Mouse (Mus musculus): ENCODE results near the gene Psme1. TPM values are rescaled to one million over a fixed set of nuclear protein-coding genes. Genes with fewer than 3 reads are reported as not detected.

Psme1 gene
- total RNA-seq, 1 experiment = 32.8 TPM

- no peak for TF ChIP-seq MAFK (IDR thresholded peaks at IDR 0.05; ENCODE audit: insufficient read depth, low read depth, low read length)
- no peak for TF ChIP-seq ZC3H11A (IDR thresholded peaks at IDR 0.05; ENCODE audit: borderline replicate concordance, low read depth, low read length)
- no peak for TF ChIP-seq HCFC1 (IDR thresholded peaks at IDR 0.05; ENCODE audit: borderline replicate concordance, insufficient read depth, low read length)
- TF ChIP-seq CHD2 (IDR thresholded peaks at IDR 0.05; ENCODE audit: low read depth, low read length) = no peak
- no peak for TF ChIP-seq ZNF384 (IDR thresholded peaks at IDR 0.05; ENCODE audit: low read depth, low read length)
- no peak overlapping the region for H3K27ac ChIP-seq (ENCODE audit: insufficient read depth, low read depth, low read length, poor library complexity, severe bottlenecking)
- H3K36me3 ChIP-seq (ENCODE audit: control insufficient read depth, insufficient read depth, low read length, poor library complexity, severe bottlenecking) = peaks cover 27% of the 10 kb centered on the region
- DNase-seq (ENCODE audit: low read depth, low spot score) = no peak
- H3K4me1 ChIP-seq (ENCODE audit: control insufficient read depth in 2 of 2, insufficient read depth in 2 of 2, low read length in 2 of 2, poor library complexity in 1 of 2) = peaks cover 7 to 21% of the 10 kb centered on the region in 2 experiments; a peak in 3 of 4 replicates
- peak overlapping the region; percentile 81 for H3K9ac ChIP-seq (ENCODE audit: insufficient read depth, low read depth, low read length, poor library complexity, severe bottlenecking)
- H3K9me3 ChIP-seq (ENCODE audit: control insufficient read depth, insufficient read depth, low read depth, low read length) = no peaks in the 10 kb centered on the region
- peak overlapping the region; percentile 71 to 75 for H3K4me3 ChIP-seq (ENCODE audit: insufficient read depth in 1 of 2, low read depth in 1 of 2, low read length in 2 of 2, poor library complexity in 1 of 2, severe bottlenecking in 1 of 2)
- in situ Hi-C loops (cut with MboI; ENCODE audit: low sequenced_read_pairs in 2 of 2, unreplicated experiment in 2 of 2) = loop anchor here in 1 of 2 experiments (5.0 kb wide), 1 partner anchor 51 kb away; the partner anchor contains the start of genes Psme2 and Rnf31
Observed at GRCm38 (mm10) chr14:55540787-55541321, 37.1 kb upstream of the Psme1 start.

GRCm38 (mm10) chr14:55542268-55542667 is 35.7 kb upstream of the Psme1 start:
- Histone ChIP-seq H3K4me1 (ENCODE audit: control insufficient read depth in 2 of 2, insufficient read depth in 2 of 2, low read length in 2 of 2, poor library complexity in 1 of 2) (peaks cover 7 to 16% of the 10 kb centered on the region in 2 experiments; a peak in 3 of 4 replicates), H3K9ac (ENCODE audit: insufficient read depth, low read depth, low read length, poor library complexity, severe bottlenecking) (no peak overlapping the region; the same call in 1 of the 2 replicates), H3K36me3 (ENCODE audit: control insufficient read depth, insufficient read depth, low read length, poor library complexity, severe bottlenecking) (peaks cover 35% of the 10 kb centered on the region), H3K4me3 (ENCODE audit: insufficient read depth in 1 of 2, low read depth in 1 of 2, low read length in 2 of 2, poor library complexity in 1 of 2, severe bottlenecking in 1 of 2) (no peak overlapping the region), H3K9me3 (ENCODE audit: control insufficient read depth, insufficient read depth, low read depth, low read length) (no peaks in the 10 kb centered on the region), H3K27ac (ENCODE audit: insufficient read depth, low read depth, low read length, poor library complexity, severe bottlenecking) (no peak overlapping the region)
- TF ChIP-seq HCFC1 (IDR thresholded peaks at IDR 0.05; ENCODE audit: borderline replicate concordance, insufficient read depth, low read length) (no peak), CHD2 (IDR thresholded peaks at IDR 0.05; ENCODE audit: low read depth, low read length) (no peak), ZC3H11A (IDR thresholded peaks at IDR 0.05; ENCODE audit: borderline replicate concordance, low read depth, low read length) (no peak)
- in situ Hi-C loops (cut with MboI; ENCODE audit: low sequenced_read_pairs in 2 of 2, unreplicated experiment in 2 of 2) = loop anchor here in 1 of 2 experiments (5.0 kb wide), 1 partner anchor 50 kb away; the partner anchor contains the start of genes Psme2 and Rnf31
- no peak for DNase-seq (ENCODE audit: low read depth, low spot score)

- peaks cover 49% of the 10 kb centered on the region for H3K36me3 ChIP-seq (ENCODE audit: control insufficient read depth, insufficient read depth, low read length, poor library complexity, severe bottlenecking)
- H3K27ac ChIP-seq (ENCODE audit: insufficient read depth, low read depth, low read length, poor library complexity, severe bottlenecking) = no peak overlapping the region
- H3K9ac ChIP-seq (ENCODE audit: insufficient read depth, low read depth, low read length, poor library complexity, severe bottlenecking) = no peak overlapping the region
- no peaks in the 10 kb centered on the region for H3K9me3 ChIP-seq (ENCODE audit: control insufficient read depth, insufficient read depth, low read depth, low read length)
- in situ Hi-C loops (cut with MboI; ENCODE audit: low sequenced_read_pairs in 2 of 2, unreplicated experiment in 2 of 2) = loop anchor here in 1 of 2 experiments (5.0 kb wide), 1 partner anchor 48 kb away; the partner anchor contains the start of genes Psme2 and Rnf31
- no peak for DNase-seq (ENCODE audit: low read depth, low spot score)
- TF ChIP-seq CHD2 (IDR thresholded peaks at IDR 0.05; ENCODE audit: low read depth, low read length) = no peak
- TF ChIP-seq ZNF384 (IDR thresholded peaks at IDR 0.05; ENCODE audit: low read depth, low read length) = no peak
- TF ChIP-seq HCFC1 (IDR thresholded peaks at IDR 0.05; ENCODE audit: borderline replicate concordance, insufficient read depth, low read length) = no peak
- no peak for TF ChIP-seq MAFK (IDR thresholded peaks at IDR 0.05; ENCODE audit: insufficient read depth, low read depth, low read length)
- TF ChIP-seq ZC3H11A (IDR thresholded peaks at IDR 0.05; ENCODE audit: borderline replicate concordance, low read depth, low read length) = no peak
- H3K4me3 ChIP-seq (ENCODE audit: insufficient read depth in 1 of 2, low read depth in 1 of 2, low read length in 2 of 2, poor library complexity in 1 of 2, severe bottlenecking in 1 of 2) = no peak overlapping the region
- H3K4me1 ChIP-seq (ENCODE audit: control insufficient read depth in 2 of 2, insufficient read depth in 2 of 2, low read length in 2 of 2, poor library complexity in 1 of 2) = peaks cover 5 to 20% of the 10 kb centered on the region in 2 experiments; a peak in 3 of 4 replicates
Observed at GRCm38 (mm10) chr14:55544334-55544733, 33.6 kb upstream of the Psme1 start.

GRCm38 (mm10) chr14:55550191-55550590 is 27.7 kb upstream of the Psme1 start:
- in situ Hi-C loops (cut with MboI; ENCODE audit: low sequenced_read_pairs in 2 of 2, unreplicated experiment in 2 of 2) = no loop called here
- H3K36me3 ChIP-seq (ENCODE audit: control insufficient read depth, insufficient read depth, low read length, poor library complexity, severe bottlenecking) = peaks cover 25% of the 10 kb centered on the region; the same call in 1 of the 2 replicates
- DNase-seq (ENCODE audit: low read depth, low spot score) = no peak
- H3K27ac ChIP-seq (ENCODE audit: insufficient read depth, low read depth, low read length, poor library complexity, severe bottlenecking) = no peak overlapping the region; the same call in 1 of the 2 replicates
- no peaks in the 10 kb centered on the region for H3K9me3 ChIP-seq (ENCODE audit: control insufficient read depth, insufficient read depth, low read depth, low read length)
- H3K4me3 ChIP-seq (ENCODE audit: insufficient read depth in 1 of 2, low read depth in 1 of 2, low read length in 2 of 2, poor library complexity in 1 of 2, severe bottlenecking in 1 of 2) = no peak overlapping the region
- no peak overlapping the region for H3K9ac ChIP-seq (ENCODE audit: insufficient read depth, low read depth, low read length, poor library complexity, severe bottlenecking)
- peaks cover 8 to 18% of the 10 kb centered on the region in 2 experiments for H3K4me1 ChIP-seq (ENCODE audit: control insufficient read depth in 2 of 2, insufficient read depth in 2 of 2, low read length in 2 of 2, poor library complexity in 1 of 2)
- no peak for TF ChIP-seq HCFC1 (IDR thresholded peaks at IDR 0.05; ENCODE audit: borderline replicate concordance, insufficient read depth, low read length)
- no peak for TF ChIP-seq CHD2 (IDR thresholded peaks at IDR 0.05; ENCODE audit: low read depth, low read length)
- TF ChIP-seq ZNF384 (IDR thresholded peaks at IDR 0.05; ENCODE audit: low read depth, low read length) = no peak
- TF ChIP-seq ZC3H11A (IDR thresholded peaks at IDR 0.05; ENCODE audit: borderline replicate concordance, low read depth, low read length) = no peak
- TF ChIP-seq MAFK (IDR thresholded peaks at IDR 0.05; ENCODE audit: insufficient read depth, low read depth, low read length) = no peak
